In genomic region chr16:24177564-24177963, GRCm38 (mm10) we compare ENCODE assay signal across 16 mouse cellular contexts.
"Had no signal": no experiment of that assay in that cellular context is flagged by ENCODE, and none has a peak within 500 bp of the region (broad histone marks: within the 10 kb centered on the region; RNA-seq: fewer than 3 reads in every experiment).

No protein-coding gene starts in this region.

- H3K27ac ChIP-seq: kidney, embryonic 15.5 days; left cerebral cortex, adult 2 months; liver, embryonic 13.5 days; neural tube, embryonic 13.5 days; stomach, postnatal 0 days had no signal

- H3K4me1 ChIP-seq: liver, embryonic 13.5 days; neural tube, embryonic 13.5 days had no signal

- H3K36me3 ChIP-seq: kidney, embryonic 15.5 days; liver, embryonic 13.5 days; neural tube, embryonic 13.5 days had no signal

- DNase-seq: kidney, adult 8-10 months; kidney, postnatal 10 days; kidney, postnatal 36 days; layer of hippocampus, postnatal 36 days; liver, embryonic 13.5 days; lung, adult 2 months; lung, postnatal 14 days; lung, postnatal 4 days; midbrain, embryonic 14.5 days; retina, postnatal 1 day; right cerebral cortex, postnatal 25 days; thymus, postnatal 36 days had no signal

- H3K27me3 ChIP-seq: kidney, embryonic 15.5 days; liver, embryonic 13.5 days; neural tube, embryonic 13.5 days had no signal

- H3K4me3 ChIP-seq: kidney, embryonic 15.5 days; left cerebral cortex, adult 2 months; liver, embryonic 13.5 days; neural tube, embryonic 13.5 days had no signal
